Mouse (Mus musculus) intestine, embryonic 15.5 days (tissue): ENCODE measurements at regions not wholly inside any gene's neighbourhood (a gene's known extent, or its start where the extent isn't known, plus 50 kb on each side); places are given as distances from the start of the nearest gene placed in this dataset.

Source experiments
- ATAC-seq: fragments of 200-750 bp; cut with Nextera tagmentation; 2 replicates; pipeline ENCODE4 v1.8.0; 2017; ENCODE audit warnings: moderate TSS enrichment, moderate library complexity
- H3K27ac ChIP-seq: fragments of 300-500 bp; sonication (generic); 2 replicates; pipeline ENCODE4 v1.5.1; 2015; ENCODE audit warnings: mild to moderate bottlenecking, inconsistent platforms
- H3K27me3 ChIP-seq: fragments of 300-500 bp; sonication (generic); replicated peaks from 2 replicates; pipeline ENCODE4 v1.6.1; 2015; ENCODE audit warnings: inconsistent platforms
- H3K36me3 ChIP-seq: fragments of 300-500 bp; sonication (generic); 2 replicates; pipeline ENCODE4 v1.6.1; 2015; ENCODE audit warnings: inconsistent platforms
- H3K4me1 ChIP-seq: fragments of 300-500 bp; sonication (generic); replicated peaks from 2 replicates; pipeline ENCODE4 v1.6.1; 2015; ENCODE audit warnings: inconsistent platforms
- H3K4me2 ChIP-seq: fragments of 300-500 bp; sonication (generic); replicated peaks from 2 replicates; pipeline ENCODE4 v1.6.1; 2015; ENCODE audit warnings: mild to moderate bottlenecking, inconsistent platforms
- H3K4me3 ChIP-seq: fragments of 300-500 bp; sonication (generic); replicated peaks from 2 replicates; pipeline ENCODE4 v1.5.1; 2015; ENCODE audit warnings: inconsistent platforms
- H3K9ac ChIP-seq: fragments of 300-500 bp; sonication (generic); 2 replicates; pipeline ENCODE4 v1.6.1; 2015; ENCODE audit warnings: inconsistent platforms
- H3K9me3 ChIP-seq: fragments of 300-500 bp; sonication (generic); 2 replicates; pipeline ENCODE4 v1.6.1; 2016; ENCODE audit warnings: inconsistent platforms
- WGBS: fragments of 180-500 bp; shearing (Covaris S2); methylation state at CpG from one replicate; pipeline ENCODE4 v1.1.7; 2015; 5-methylcytosine and 5-hydroxymethylcytosine counted together

- Histone ChIP-seq H3K27me3 (no peaks in the 10 kb centered on the region), H3K27ac (no peak overlapping the region), H3K9ac (no peak overlapping the region), H3K36me3 (no peaks in the 10 kb centered on the region), H3K4me3 (no peak overlapping the region), H3K4me2 (no peak overlapping the region), H3K4me1 (no peaks in the 10 kb centered on the region), H3K9me3 (no peaks in the 10 kb centered on the region)
- WGBS: 84% methylated on average over 2 of the region's 2 CpGs
- no peak for ATAC-seq
These were observed 315.2 kb upstream of the Adgrl3 start for GRCm38 (mm10) chr5:80704732-80705131.

GRCm38 (mm10) chr5:80706645-80707056, 313.3 kb upstream of the Adgrl3 start:
- no peak overlapping the region for H3K4me2 ChIP-seq
- WGBS: 69% methylated on average over 8 of the region's 8 CpGs
- H3K4me1 ChIP-seq: no peaks in the 10 kb centered on the region
- H3K36me3 ChIP-seq: no peaks in the 10 kb centered on the region
- no peak overlapping the region for H3K4me3 ChIP-seq
- H3K9me3 ChIP-seq: no peaks in the 10 kb centered on the region
- H3K9ac ChIP-seq: no peak overlapping the region
- H3K27ac ChIP-seq: no peak overlapping the region
- no peaks in the 10 kb centered on the region for H3K27me3 ChIP-seq
- no peak for ATAC-seq
